Mouse (Mus musculus): ENCODE data around the gene Col1a1. TPM values are rescaled to one million over a fixed set of nuclear protein-coding genes. Genes with fewer than 3 reads are reported as not detected.
A peak's percentile ranks its signal among the peaks of the same experiment; 100 is the strongest.

Col1a1 gene
- total and polyA plus RNA-seq, 2 experiments from 2014 or later = 322 to 334 TPM

DNA sequence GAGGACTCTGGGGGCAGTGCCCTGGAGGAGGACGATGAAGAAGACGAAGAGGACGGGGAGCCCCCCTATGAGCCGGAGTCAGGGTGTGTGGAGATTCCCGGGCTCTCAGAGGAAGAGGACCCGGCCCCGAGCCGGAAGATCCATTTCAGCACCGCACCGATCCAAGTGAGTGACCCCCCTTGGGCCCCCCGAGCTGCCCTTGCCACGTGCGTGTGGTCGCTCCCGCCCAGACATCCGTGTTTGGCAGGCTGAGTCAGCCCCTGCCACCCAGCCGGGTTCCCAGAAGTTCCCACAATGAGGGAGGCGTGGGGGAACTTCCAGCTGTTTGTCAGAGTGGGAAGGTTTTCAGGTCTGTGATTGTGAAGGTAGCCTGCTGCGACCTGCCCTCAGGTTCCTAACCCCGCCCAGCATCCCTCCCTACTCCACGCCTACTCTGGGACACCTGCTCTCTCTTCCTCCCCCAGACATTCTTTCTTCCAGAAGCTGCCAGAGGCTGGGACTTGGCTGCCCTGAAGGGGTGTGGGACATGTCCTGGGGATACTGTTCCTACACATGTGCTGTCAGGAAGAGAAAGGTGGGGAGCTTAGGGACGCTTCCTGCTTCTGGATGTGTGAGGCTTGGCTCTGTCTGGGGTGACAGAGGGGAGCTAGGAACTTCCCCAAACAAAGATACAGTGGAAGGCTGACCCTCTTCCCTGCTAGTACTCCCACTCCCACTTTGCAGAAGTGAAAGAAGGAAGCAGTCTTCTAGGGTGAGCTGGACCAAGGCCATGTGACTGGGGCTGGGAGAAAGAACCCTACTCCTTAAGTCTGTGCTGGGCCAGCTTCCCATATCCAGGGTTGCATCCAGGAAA lies 57.0 kb downstream of the Col1a1 start:
- 2% methylated on average over 17 of the region's 22 CpGs for WGBS
- H3K27ac ChIP-seq (ENCODE audit: low read depth) = peak overlapping the region; percentile 91
- peaks cover 43% of the 10 kb centered on the region for H3K4me1 ChIP-seq (ENCODE audit: control insufficient read depth, insufficient read depth)
- no peaks in the 10 kb centered on the region for H3K9me3 ChIP-seq (replicated peaks; ENCODE audit: control insufficient read depth, low read length)
- H3K4me2 ChIP-seq (ENCODE audit: low read depth, low read length) = peak overlapping the region; percentile 90
- H3K9ac ChIP-seq (replicated peaks; ENCODE audit: low read depth, low read length) = peak overlapping the region; percentile 88
- H3K27me3 ChIP-seq (ENCODE audit: control insufficient read depth, insufficient read depth, low read length) = no peaks in the 10 kb centered on the region
- TF ChIP-seq EP300 (IDR thresholded peaks at IDR 0.05; ENCODE audit: low read depth) (no peak), CTCF (IDR thresholded peaks at IDR 0.05; ENCODE audit: low read depth) (no peak)
- ATAC-seq (ENCODE audit: insufficient read depth, low read depth) (no peak), DNase-seq (ENCODE audit: low spot score) (peak; percentile 45)
- peak overlapping the region; percentile 89 for H3K4me3 ChIP-seq (ENCODE audit: low read depth, low read length)
- H3K36me3 ChIP-seq (replicated peaks; ENCODE audit: control insufficient read depth, insufficient read depth, low read length) = peaks cover 19% of the 10 kb centered on the region

DNA sequence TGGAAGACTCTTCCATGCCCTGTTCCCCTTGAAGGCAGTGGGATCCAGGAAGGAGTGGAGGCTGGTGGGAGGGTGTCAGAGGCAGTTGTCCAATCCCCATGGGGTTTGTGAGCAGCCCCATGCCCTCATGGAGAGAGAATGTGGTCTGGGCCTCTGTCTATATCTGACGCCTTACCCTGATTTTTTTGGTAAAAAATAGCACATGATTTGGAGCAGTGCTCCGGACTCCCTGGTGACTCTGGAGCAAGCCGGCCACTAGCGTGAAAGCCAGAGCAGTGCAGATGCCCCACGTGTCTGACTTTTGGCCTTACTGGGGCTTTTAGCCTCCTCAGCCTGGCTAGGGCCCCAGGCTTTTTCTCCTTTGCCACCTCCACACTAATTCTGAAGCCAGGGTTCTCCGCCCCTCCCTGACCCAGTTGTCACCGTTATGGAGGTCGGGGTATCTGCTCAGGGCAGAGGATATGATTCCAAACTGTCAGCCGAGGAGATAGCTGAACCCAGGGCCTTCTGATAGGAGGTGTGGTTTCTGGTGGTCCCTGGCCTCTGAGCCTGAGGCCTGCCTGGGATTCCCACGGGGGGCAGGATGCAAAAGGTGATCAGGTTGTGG lies 58.3 kb downstream of the Col1a1 start:
- WGBS = 18% methylated on average over 10 of the region's 10 CpGs
- DNase-seq (ENCODE audit: low spot score) = peak; percentile 54
- peak overlapping the region; percentile 90 for H3K4me2 ChIP-seq (ENCODE audit: low read depth, low read length)
- H3K27me3 ChIP-seq (ENCODE audit: control insufficient read depth, insufficient read depth, low read length) = no peaks in the 10 kb centered on the region
- TF ChIP-seq EP300 (IDR thresholded peaks at IDR 0.05; ENCODE audit: low read depth) (no peak), CTCF (IDR thresholded peaks at IDR 0.05; ENCODE audit: low read depth) (no peak)
- peak overlapping the region; percentile 88; the same call in 1 of the 2 replicates for H3K9ac ChIP-seq (replicated peaks; ENCODE audit: low read depth, low read length)
- H3K27ac ChIP-seq (ENCODE audit: low read depth) = 0 out of 2 replicates have a peak overlapping the region, but pooled peaks have one; percentile 91
- peak overlapping the region; percentile 89 for H3K4me3 ChIP-seq (ENCODE audit: low read depth, low read length)
- no peak for ATAC-seq (ENCODE audit: insufficient read depth, low read depth)
- H3K36me3 ChIP-seq (replicated peaks; ENCODE audit: control insufficient read depth, insufficient read depth, low read length) = peaks cover 31% of the 10 kb centered on the region
- H3K4me1 ChIP-seq (ENCODE audit: control insufficient read depth, insufficient read depth) = peaks cover 35% of the 10 kb centered on the region
- H3K9me3 ChIP-seq (replicated peaks; ENCODE audit: control insufficient read depth, low read length) = no peaks in the 10 kb centered on the region

DNA sequence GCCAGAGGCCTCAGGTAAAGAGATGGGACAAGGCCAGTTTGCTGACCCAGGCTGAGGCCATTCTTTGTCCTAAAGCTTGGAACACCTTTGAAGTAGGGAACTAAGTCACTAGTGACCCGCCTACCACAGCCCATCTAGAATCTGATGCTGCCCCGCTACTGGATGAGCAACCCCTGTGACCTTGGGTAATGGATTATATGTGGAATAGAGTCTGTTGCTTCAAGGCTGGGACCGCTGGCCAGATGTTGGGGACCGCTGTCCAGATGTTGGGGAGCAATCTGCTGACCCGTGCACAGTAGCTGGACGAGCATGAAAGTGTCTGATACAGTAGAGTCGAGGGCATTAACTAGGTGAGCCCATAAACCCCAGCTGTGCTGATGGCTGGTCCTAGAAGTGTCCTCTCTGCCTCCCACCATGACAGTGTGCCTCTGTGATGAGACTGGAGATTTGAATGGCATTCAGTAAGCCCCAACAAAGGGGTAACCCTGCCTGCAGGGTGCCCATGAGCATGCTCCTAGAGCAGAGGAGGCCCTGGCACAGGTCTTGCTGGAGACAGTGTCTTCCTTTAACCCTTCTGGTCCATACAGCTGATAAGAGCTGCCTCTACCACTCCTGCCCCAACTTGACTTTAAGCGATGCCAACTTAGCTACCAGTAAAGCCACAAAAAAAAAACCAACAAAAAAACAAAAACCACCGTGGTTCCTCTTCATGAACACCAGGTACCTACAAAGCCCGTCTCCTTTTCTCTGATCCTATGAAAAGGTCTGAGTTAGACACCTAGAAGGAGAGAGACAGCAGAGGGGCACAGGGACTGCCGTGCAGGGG lies 59.1 kb downstream of the Col1a1 start:
- no peak for ATAC-seq (ENCODE audit: insufficient read depth, low read depth)
- no peak for TF ChIP-seq EP300 (IDR thresholded peaks at IDR 0.05; ENCODE audit: low read depth)
- TF ChIP-seq CTCF (IDR thresholded peaks at IDR 0.05; ENCODE audit: low read depth) = no peak
- no peak for DNase-seq (ENCODE audit: low spot score)
- H3K4me1 ChIP-seq (ENCODE audit: control insufficient read depth, insufficient read depth) = peaks cover 30% of the 10 kb centered on the region
- 77% methylated on average over 11 of the region's 11 CpGs for WGBS
- H3K27ac ChIP-seq (ENCODE audit: low read depth) = no peak overlapping the region
- H3K27me3 ChIP-seq (ENCODE audit: control insufficient read depth, insufficient read depth, low read length) = no peaks in the 10 kb centered on the region
- peak overlapping the region; percentile 90 for H3K4me2 ChIP-seq (ENCODE audit: low read depth, low read length)
- H3K36me3 ChIP-seq (replicated peaks; ENCODE audit: control insufficient read depth, insufficient read depth, low read length) = peaks cover 40% of the 10 kb centered on the region
- H3K9ac ChIP-seq (replicated peaks; ENCODE audit: low read depth, low read length) = peak overlapping the region; percentile 88; the same call in 1 of the 2 replicates
- peak overlapping the region; percentile 89; the same call in 1 of the 2 replicates for H3K4me3 ChIP-seq (ENCODE audit: low read depth, low read length)
- H3K9me3 ChIP-seq (replicated peaks; ENCODE audit: control insufficient read depth, low read length) = no peaks in the 10 kb centered on the region

DNA sequence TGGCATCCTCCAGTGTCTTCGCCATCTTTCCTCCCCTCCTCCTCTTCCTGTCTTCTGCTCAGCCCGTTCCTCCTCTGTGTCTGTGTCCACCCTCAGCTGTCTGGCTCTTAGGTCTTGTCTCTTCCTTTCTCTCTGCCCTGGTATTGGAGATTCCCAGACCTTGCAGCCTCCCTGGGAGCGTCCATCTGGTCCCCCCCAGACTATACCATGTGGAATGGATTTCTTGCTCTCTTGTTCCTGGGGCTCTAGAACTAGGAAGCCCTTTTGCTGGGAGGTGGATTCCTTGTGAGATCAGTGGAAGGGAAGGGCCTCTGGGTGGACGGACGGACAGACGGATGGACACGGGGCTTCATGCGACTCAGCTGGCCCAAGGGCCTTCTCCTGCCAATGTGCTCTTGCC lies 60.1 kb downstream of the Col1a1 start:
- Histone ChIP-seq H3K4me2 (ENCODE audit: low read depth, low read length) (no peak overlapping the region), H3K36me3 (replicated peaks; ENCODE audit: control insufficient read depth, insufficient read depth, low read length) (peaks cover 43% of the 10 kb centered on the region), H3K9ac (replicated peaks; ENCODE audit: low read depth, low read length) (no peak overlapping the region), H3K9me3 (replicated peaks; ENCODE audit: control insufficient read depth, low read length) (no peaks in the 10 kb centered on the region), H3K27me3 (ENCODE audit: control insufficient read depth, insufficient read depth, low read length) (no peaks in the 10 kb centered on the region), H3K27ac (ENCODE audit: low read depth) (no peak overlapping the region), H3K4me3 (ENCODE audit: low read depth, low read length) (no peak overlapping the region), H3K4me1 (ENCODE audit: control insufficient read depth, insufficient read depth) (peaks cover 30% of the 10 kb centered on the region)
- DNase-seq (ENCODE audit: low spot score) (no peak), ATAC-seq (ENCODE audit: insufficient read depth, low read depth) (no peak)
- no peak for TF ChIP-seq EP300 (IDR thresholded peaks at IDR 0.05; ENCODE audit: low read depth)
- no peak for TF ChIP-seq CTCF (IDR thresholded peaks at IDR 0.05; ENCODE audit: low read depth)
- 78% methylated on average over 8 of the region's 8 CpGs for WGBS

DNA sequence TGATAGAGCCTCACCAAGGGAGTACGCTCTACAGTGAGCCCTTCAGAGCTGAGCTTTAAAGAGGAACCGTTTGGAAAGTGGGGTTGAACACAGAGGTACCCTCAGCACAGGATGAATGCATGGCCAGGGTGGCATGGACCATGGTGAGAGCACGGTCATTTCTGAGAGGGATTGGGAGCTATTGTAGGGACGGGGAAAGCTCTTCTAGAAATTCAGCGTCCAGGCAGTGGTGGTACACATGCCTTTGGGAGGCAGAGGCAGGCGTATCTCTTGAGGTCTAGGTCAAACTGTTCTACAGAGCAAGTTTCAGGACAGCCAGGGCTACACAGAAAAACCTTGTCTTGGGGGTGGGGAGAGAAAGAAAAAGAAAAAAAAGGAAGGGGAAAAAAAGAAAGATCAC lies 61.0 kb downstream of the Col1a1 start:
- DNase-seq (ENCODE audit: low spot score) = no peak
- H3K36me3 ChIP-seq (replicated peaks; ENCODE audit: control insufficient read depth, insufficient read depth, low read length) = peaks cover 51% of the 10 kb centered on the region
- H3K4me2 ChIP-seq (ENCODE audit: low read depth, low read length) = no peak overlapping the region

More for the DNA sequence above, 61.0 kb downstream of the Col1a1 start:
- no peaks in the 10 kb centered on the region for H3K27me3 ChIP-seq (ENCODE audit: control insufficient read depth, insufficient read depth, low read length)
- no peak overlapping the region for H3K4me3 ChIP-seq (ENCODE audit: low read depth, low read length)
- H3K27ac ChIP-seq (ENCODE audit: low read depth) = no peak overlapping the region
- no peaks in the 10 kb centered on the region for H3K9me3 ChIP-seq (replicated peaks; ENCODE audit: control insufficient read depth, low read length)
- WGBS = 87% methylated on average over 6 of the region's 6 CpGs
- ATAC-seq (ENCODE audit: insufficient read depth, low read depth) = no peak
- no peak overlapping the region for H3K9ac ChIP-seq (replicated peaks; ENCODE audit: low read depth, low read length)
- H3K4me1 ChIP-seq (ENCODE audit: control insufficient read depth, insufficient read depth) = peaks cover 35% of the 10 kb centered on the region
- TF ChIP-seq CTCF (IDR thresholded peaks at IDR 0.05; ENCODE audit: low read depth) (no peak), EP300 (IDR thresholded peaks at IDR 0.05; ENCODE audit: low read depth) (no peak)
